Mouse (Mus musculus): ENCODE results near the gene 3110082I17Rik. TPM values are rescaled to one million over a fixed set of nuclear protein-coding genes. Genes with fewer than 3 reads are reported as not detected.

3110082I17Rik gene
- polyA plus RNA-seq, 1 experiment from 2014 or later: 40.0 TPM

- WGBS: 2% methylated on average over 59 of the region's 61 CpGs
These were observed 134.8 kb downstream of the 3110082I17Rik start, which contains the start of gene Adap1 for GRCm38 (mm10) chr5:139325395-139325966. Gene Adap1 (minus strand): TSS chr5:139325622.

GRCm38 (mm10) chr5:139324691-139325394 is 135.5 kb downstream of the 3110082I17Rik start:
- H3K27ac ChIP-seq: no peak overlapping the region; the same call in 1 of the 2 replicates
- H3K4me3 ChIP-seq: peak overlapping the region; percentile 62
- no peaks in the 10 kb centered on the region for H3K36me3 ChIP-seq
- ATAC-seq (ENCODE audit: borderline replicate concordance, extremely low read depth, low FRiP score, low TSS enrichment): peak; percentile 39
- peaks cover 24% of the 10 kb centered on the region for H3K4me1 ChIP-seq
- no peaks in the 10 kb centered on the region for H3K9me3 ChIP-seq
- 3% methylated on average over 29 of the region's 62 CpGs for WGBS
- peaks cover 33% of the 10 kb centered on the region for H3K27me3 ChIP-seq
- peak overlapping the region; percentile 99 for H3K4me2 ChIP-seq
- peak overlapping the region; percentile 54 for H3K9ac ChIP-seq

More at GRCm38 (mm10) chr5:139325395-139325966, 134.8 kb downstream of the 3110082I17Rik start, which contains the start of gene Adap1:
- peaks cover 33% of the 10 kb centered on the region for H3K27me3 ChIP-seq
- no peak within 1 kb of the TSS; the same call in 1 of the 2 replicates for H3K27ac ChIP-seq
- no peaks in the 10 kb centered on the region for H3K9me3 ChIP-seq
- peak within 1 kb of the TSS; percentile 54 for H3K9ac ChIP-seq
- peak within 1 kb of the TSS; percentile 99 for H3K4me2 ChIP-seq
- H3K36me3 ChIP-seq: no peaks in the 10 kb centered on the region
- H3K4me1 ChIP-seq: peaks cover 24% of the 10 kb centered on the region
- peak within 1 kb of the TSS; percentile 62 for H3K4me3 ChIP-seq
- peak; percentile 74 for ATAC-seq (ENCODE audit: borderline replicate concordance, extremely low read depth, low FRiP score, low TSS enrichment)

GRCm38 (mm10) chr5:139324045-139324491 is 136.3 kb downstream of the 3110082I17Rik start:
- H3K4me3 ChIP-seq: peak overlapping the region; percentile 62; the same call in 1 of the 2 replicates
- peaks cover 33% of the 10 kb centered on the region for H3K27me3 ChIP-seq
- 56% methylated on average over 5 of the region's 5 CpGs for WGBS
- peak overlapping the region; percentile 99; the same call in 1 of the 2 replicates for H3K4me2 ChIP-seq
- no peak overlapping the region for H3K9ac ChIP-seq
- no peaks in the 10 kb centered on the region for H3K9me3 ChIP-seq
- ATAC-seq (ENCODE audit: borderline replicate concordance, extremely low read depth, low FRiP score, low TSS enrichment): no peak
- no peak overlapping the region for H3K27ac ChIP-seq
- H3K36me3 ChIP-seq: no peaks in the 10 kb centered on the region
- peaks cover 24% of the 10 kb centered on the region for H3K4me1 ChIP-seq

GRCm38 (mm10) chr5:139323260-139323924 is 136.9 kb downstream of the 3110082I17Rik start:
- H3K4me3 ChIP-seq: no peak overlapping the region
- no peak overlapping the region; the same call in 1 of the 2 replicates for H3K4me2 ChIP-seq
- no peak for ATAC-seq (ENCODE audit: borderline replicate concordance, extremely low read depth, low FRiP score, low TSS enrichment)
- H3K27me3 ChIP-seq: peaks cover 33% of the 10 kb centered on the region
- H3K4me1 ChIP-seq: peaks cover 24% of the 10 kb centered on the region
- no peak overlapping the region for H3K9ac ChIP-seq
- H3K36me3 ChIP-seq: no peaks in the 10 kb centered on the region
- 71% methylated on average over 9 of the region's 9 CpGs for WGBS
- no peak overlapping the region for H3K27ac ChIP-seq
- no peaks in the 10 kb centered on the region for H3K9me3 ChIP-seq

GRCm38 (mm10) chr5:139321331-139321730 is 139.0 kb downstream of the 3110082I17Rik start:
- no peaks in the 10 kb centered on the region for H3K36me3 ChIP-seq
- no peak overlapping the region for H3K4me3 ChIP-seq
- H3K27ac ChIP-seq: no peak overlapping the region
- H3K4me1 ChIP-seq: peaks cover 24% of the 10 kb centered on the region
- H3K4me2 ChIP-seq: no peak overlapping the region
- ATAC-seq (ENCODE audit: borderline replicate concordance, extremely low read depth, low FRiP score, low TSS enrichment): no peak
- H3K9ac ChIP-seq: no peak overlapping the region
- WGBS: 78% methylated on average over 6 of the region's 6 CpGs
- H3K27me3 ChIP-seq: peaks cover 31% of the 10 kb centered on the region
- no peaks in the 10 kb centered on the region for H3K9me3 ChIP-seq

GRCm38 (mm10) chr5:139320424-139320823 is 139.9 kb downstream of the 3110082I17Rik start:
- Histone ChIP-seq H3K9ac (no peak overlapping the region), H3K27ac (no peak overlapping the region), H3K27me3 (peaks cover 22% of the 10 kb centered on the region), H3K36me3 (no peaks in the 10 kb centered on the region), H3K9me3 (no peaks in the 10 kb centered on the region), H3K4me3 (no peak overlapping the region), H3K4me2 (no peak overlapping the region), H3K4me1 (peaks cover 18% of the 10 kb centered on the region)
- 63% methylated on average over 7 of the region's 7 CpGs for WGBS
- ATAC-seq (ENCODE audit: borderline replicate concordance, extremely low read depth, low FRiP score, low TSS enrichment): no peak

GRCm38 (mm10) chr5:139317751-139318504 is 142.4 kb downstream of the 3110082I17Rik start:
- H3K4me3 ChIP-seq: no peak overlapping the region
- 67% methylated on average over 21 of the region's 21 CpGs for WGBS
- no peaks in the 10 kb centered on the region for H3K4me1 ChIP-seq
- no peaks in the 10 kb centered on the region for H3K36me3 ChIP-seq
- H3K9ac ChIP-seq: no peak overlapping the region
- no peaks in the 10 kb centered on the region for H3K27me3 ChIP-seq
- H3K9me3 ChIP-seq: no peaks in the 10 kb centered on the region
- ATAC-seq (ENCODE audit: borderline replicate concordance, extremely low read depth, low FRiP score, low TSS enrichment): no peak
- H3K27ac ChIP-seq: no peak overlapping the region
- H3K4me2 ChIP-seq: no peak overlapping the region

- peak; percentile 40; the same call in 1 of the 2 replicates for ATAC-seq (ENCODE audit: borderline replicate concordance, extremely low read depth, low FRiP score, low TSS enrichment)
- Histone ChIP-seq H3K4me3 (no peak overlapping the region), H3K4me1 (no peaks in the 10 kb centered on the region), H3K27ac (no peak overlapping the region), H3K9me3 (no peaks in the 10 kb centered on the region), H3K9ac (no peak overlapping the region), H3K27me3 (no peaks in the 10 kb centered on the region), H3K36me3 (no peaks in the 10 kb centered on the region), H3K4me2 (no peak overlapping the region)
- 67% methylated on average over 6 of the region's 6 CpGs for WGBS
These were observed 143.2 kb downstream of the 3110082I17Rik start for GRCm38 (mm10) chr5:139316982-139317675.

GRCm38 (mm10) chr5:139314941-139315642 is 145.2 kb downstream of the 3110082I17Rik start:
- no peaks in the 10 kb centered on the region for H3K4me1 ChIP-seq
- H3K4me3 ChIP-seq: no peak overlapping the region
- no peak overlapping the region for H3K4me2 ChIP-seq
- no peaks in the 10 kb centered on the region for H3K27me3 ChIP-seq
- no peaks in the 10 kb centered on the region for H3K36me3 ChIP-seq
- H3K9ac ChIP-seq: no peak overlapping the region
- ATAC-seq (ENCODE audit: borderline replicate concordance, extremely low read depth, low FRiP score, low TSS enrichment): no peak
- 75% methylated on average over 12 of the region's 12 CpGs for WGBS
- H3K9me3 ChIP-seq: no peaks in the 10 kb centered on the region
- H3K27ac ChIP-seq: no peak overlapping the region

- whole genome bisulfite sequencing: 74% methylated on average over 9 of the region's 9 CpGs
These were observed 146.8 kb downstream of the 3110082I17Rik start for GRCm38 (mm10) chr5:139313536-139313935.

More at GRCm38 (mm10) chr5:139313536-139313935, 146.8 kb downstream of the 3110082I17Rik start:
- Histone ChIP-seq H3K4me3 (no peak overlapping the region), H3K4me1 (no peaks in the 10 kb centered on the region), H3K9ac (no peak overlapping the region), H3K4me2 (no peak overlapping the region), H3K27me3 (no peaks in the 10 kb centered on the region), H3K36me3 (no peaks in the 10 kb centered on the region), H3K27ac (no peak overlapping the region), H3K9me3 (no peaks in the 10 kb centered on the region)
- no peak for ATAC-seq (ENCODE audit: borderline replicate concordance, extremely low read depth, low FRiP score, low TSS enrichment)

All from lung, embryonic 15.5 days (tissue).